Mouse (Mus musculus): ENCODE data around the gene Hebp1. TPM values are rescaled to one million over a fixed set of nuclear protein-coding genes. Genes with fewer than 3 reads are reported as not detected.

Hebp1 gene
- polyA plus RNA-seq, 2 experiments, result 5.9 to 23.2 TPM

GRCm38 (mm10) chr6:135141451-135142147 lies 56.2 kb downstream of the Hebp1 start:
- H3K4me2 ChIP-seq (replicated peaks; ENCODE audit: low read depth, low read length, severe bottlenecking), result no peak overlapping the region
- peak overlapping the region; percentile 29 for H3K27ac ChIP-seq (replicated peaks; ENCODE audit: low read depth, low read length)
- TF ChIP-seq POLR2A (IDR thresholded peaks at IDR 0.05; ENCODE audit: borderline replicate concordance, extremely low read depth, insufficient read depth, insufficient read length), result no peak
- no peaks in the 10 kb centered on the region for H3K36me3 ChIP-seq (ENCODE audit: control insufficient read depth, insufficient read depth, low read length)
- H3K9me3 ChIP-seq (ENCODE audit: control insufficient read depth, low read length), result no peaks in the 10 kb centered on the region
- H3K4me1 ChIP-seq (ENCODE audit: control insufficient read depth, insufficient read depth, low read length), result peaks cover 36% of the 10 kb centered on the region
- H3K9ac ChIP-seq (ENCODE audit: low read depth, low read length, severe bottlenecking), result no peak overlapping the region
- ATAC-seq (ENCODE audit: low FRiP score, low read depth) (0 out of 2 replicates have a peak, but pooled peaks have one; percentile 24), DNase-seq (ENCODE audit: low spot score) (peak; percentile 14)
- WGBS, result 24% methylated on average over 16 of the region's 16 CpGs
- H3K4me3 ChIP-seq (replicated peaks; ENCODE audit: low read length), result no peak overlapping the region
- H3K27me3 ChIP-seq (ENCODE audit: control insufficient read depth, insufficient read depth, low read length), result no peaks in the 10 kb centered on the region

GRCm38 (mm10) chr6:135138746-135139145 lies 59.1 kb downstream of the Hebp1 start:
- Histone ChIP-seq H3K4me1 (ENCODE audit: control insufficient read depth, insufficient read depth, low read length) (peaks cover 42% of the 10 kb centered on the region), H3K9ac (ENCODE audit: low read depth, low read length, severe bottlenecking) (no peak overlapping the region), H3K27ac (replicated peaks; ENCODE audit: low read depth, low read length) (no peak overlapping the region), H3K4me2 (replicated peaks; ENCODE audit: low read depth, low read length, severe bottlenecking) (no peak overlapping the region), H3K9me3 (ENCODE audit: control insufficient read depth, low read length) (no peaks in the 10 kb centered on the region), H3K27me3 (ENCODE audit: control insufficient read depth, insufficient read depth, low read length) (no peaks in the 10 kb centered on the region), H3K36me3 (ENCODE audit: control insufficient read depth, insufficient read depth, low read length) (no peaks in the 10 kb centered on the region), H3K4me3 (replicated peaks; ENCODE audit: low read length) (no peak overlapping the region)
- no peak for TF ChIP-seq POLR2A (IDR thresholded peaks at IDR 0.05; ENCODE audit: borderline replicate concordance, extremely low read depth, insufficient read depth, insufficient read length)
- 55% methylated on average over 14 of the region's 14 CpGs for WGBS
- ATAC-seq (ENCODE audit: low FRiP score, low read depth) (no peak), DNase-seq (ENCODE audit: low spot score) (no peak)

GRCm38 (mm10) chr6:135138207-135138606 lies 59.6 kb downstream of the Hebp1 start:
- Histone ChIP-seq H3K36me3 (ENCODE audit: control insufficient read depth, insufficient read depth, low read length) (no peaks in the 10 kb centered on the region), H3K4me2 (replicated peaks; ENCODE audit: low read depth, low read length, severe bottlenecking) (no peak overlapping the region), H3K27me3 (ENCODE audit: control insufficient read depth, insufficient read depth, low read length) (no peaks in the 10 kb centered on the region), H3K4me3 (replicated peaks; ENCODE audit: low read length) (no peak overlapping the region), H3K4me1 (ENCODE audit: control insufficient read depth, insufficient read depth, low read length) (peaks cover 42% of the 10 kb centered on the region), H3K27ac (replicated peaks; ENCODE audit: low read depth, low read length) (no peak overlapping the region), H3K9ac (ENCODE audit: low read depth, low read length, severe bottlenecking) (no peak overlapping the region), H3K9me3 (ENCODE audit: control insufficient read depth, low read length) (no peaks in the 10 kb centered on the region)
- no peak for TF ChIP-seq POLR2A (IDR thresholded peaks at IDR 0.05; ENCODE audit: borderline replicate concordance, extremely low read depth, insufficient read depth, insufficient read length)
- DNase-seq (ENCODE audit: low spot score) (peak; percentile 14), ATAC-seq (ENCODE audit: low FRiP score, low read depth) (no peak)
- WGBS, result 53% methylated on average over 7 of the region's 7 CpGs

GRCm38 (mm10) chr6:135137736-135138135 lies 60.1 kb downstream of the Hebp1 start:
- Histone ChIP-seq H3K4me3 (replicated peaks; ENCODE audit: low read length) (no peak overlapping the region), H3K4me1 (ENCODE audit: control insufficient read depth, insufficient read depth, low read length) (peaks cover 42% of the 10 kb centered on the region), H3K27ac (replicated peaks; ENCODE audit: low read depth, low read length) (no peak overlapping the region), H3K27me3 (ENCODE audit: control insufficient read depth, insufficient read depth, low read length) (no peaks in the 10 kb centered on the region), H3K9ac (ENCODE audit: low read depth, low read length, severe bottlenecking) (no peak overlapping the region), H3K36me3 (ENCODE audit: control insufficient read depth, insufficient read depth, low read length) (no peaks in the 10 kb centered on the region), H3K9me3 (ENCODE audit: control insufficient read depth, low read length) (no peaks in the 10 kb centered on the region), H3K4me2 (replicated peaks; ENCODE audit: low read depth, low read length, severe bottlenecking) (no peak overlapping the region)
- DNase-seq (ENCODE audit: low spot score) (no peak), ATAC-seq (ENCODE audit: low FRiP score, low read depth) (no peak)
- no peak for TF ChIP-seq POLR2A (IDR thresholded peaks at IDR 0.05; ENCODE audit: borderline replicate concordance, extremely low read depth, insufficient read depth, insufficient read length)
- 58% methylated on average over 9 of the region's 9 CpGs for WGBS

GRCm38 (mm10) chr6:135136439-135137161 lies 61.2 kb downstream of the Hebp1 start:
- Histone ChIP-seq H3K9ac (ENCODE audit: low read depth, low read length, severe bottlenecking) (no peak overlapping the region), H3K4me3 (replicated peaks; ENCODE audit: low read length) (no peak overlapping the region), H3K27me3 (ENCODE audit: control insufficient read depth, insufficient read depth, low read length) (no peaks in the 10 kb centered on the region), H3K9me3 (ENCODE audit: control insufficient read depth, low read length) (no peaks in the 10 kb centered on the region), H3K4me1 (ENCODE audit: control insufficient read depth, insufficient read depth, low read length) (peaks cover 36% of the 10 kb centered on the region), H3K36me3 (ENCODE audit: control insufficient read depth, insufficient read depth, low read length) (no peaks in the 10 kb centered on the region), H3K4me2 (replicated peaks; ENCODE audit: low read depth, low read length, severe bottlenecking) (no peak overlapping the region), H3K27ac (replicated peaks; ENCODE audit: low read depth, low read length) (no peak overlapping the region)
- DNase-seq (ENCODE audit: low spot score) (peak; percentile 67), ATAC-seq (ENCODE audit: low FRiP score, low read depth) (peak; percentile 87)
- WGBS, result 29% methylated on average over 11 of the region's 11 CpGs
- no peak for TF ChIP-seq POLR2A (IDR thresholded peaks at IDR 0.05; ENCODE audit: borderline replicate concordance, extremely low read depth, insufficient read depth, insufficient read length)

All from limb, embryonic 14.5 days (tissue).